Comparison of ENCODE assay signal across 16 mouse cellular contexts in the genomic region with DNA sequence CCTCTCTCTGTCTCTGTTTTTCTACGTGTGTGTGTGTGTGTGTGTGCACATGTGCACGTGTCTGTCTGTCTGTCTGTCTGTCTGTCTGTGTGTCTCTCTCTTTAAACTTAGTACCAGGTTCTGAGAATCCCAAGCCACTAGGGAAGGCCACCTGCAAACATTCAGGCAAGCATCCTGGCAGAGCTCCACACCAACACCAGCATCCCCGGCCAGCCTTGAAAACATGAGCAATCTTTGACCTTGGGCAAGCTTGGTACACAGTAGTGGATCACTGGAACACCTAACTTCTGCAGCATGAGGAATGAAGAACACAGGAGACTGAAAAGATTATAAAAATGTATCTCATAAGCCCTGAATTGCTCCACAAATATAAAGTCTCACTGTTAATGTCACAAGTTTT.
DNase-seq lines count a peak whose midpoint lies in the region.
"Had no signal": no experiment of that assay in that cellular context is flagged by ENCODE, and none has a peak within 500 bp of the region (broad histone marks: within the 10 kb centered on the region; RNA-seq: fewer than 3 reads in every experiment).

No protein-coding gene starts in this region.

- peak; percentile 8 for DNase-seq in ovary, adult 18-20 months (ENCODE audit: low spot score)
- DNase-seq in ovary, postnatal 10 days (ENCODE audit: low spot score): no peak
- peak; percentile 61 for DNase-seq in adrenal gland, postnatal 10 days
- DNase-seq in adrenal gland, postnatal 36 days: peak; percentile 57 to 78
- DNase-seq in retina, postnatal 1 day: no peak
- no peak for DNase-seq in adipocyte (ENCODE audit: low spot score)
- DNase-seq: cerebellum, adult 11 months; cerebellum, adult 2 months; cerebellum, adult 9-11 months; cerebellum, postnatal 25 days; forebrain, postnatal 0 days; gastrocnemius, adult 2 months; gastrocnemius, postnatal 14 days; heart, adult 11 months; heart, postnatal 10 days; heart, postnatal 36 days had no signal

Comparison
In these comparisons a context has a peak if more than half of its experiments do, and no peak if none do; other contexts are left out.
1. DNase-seq: peak in ovary, adult 18-20 months (single experiment), adrenal gland, postnatal 10 days (single experiment) and adrenal gland, postnatal 36 days (2 of 2); none in ovary, postnatal 10 days (single experiment), retina, postnatal 1 day (single experiment) and adipocyte (single experiment).